Mouse (Mus musculus): ENCODE data around the gene Apol7b. TPM values are rescaled to one million over a fixed set of nuclear protein-coding genes. Genes with fewer than 3 reads are reported as not detected.

Apol7b gene
- polyA plus RNA-seq, 1 experiment from 2014 or later = not detected

DNA sequence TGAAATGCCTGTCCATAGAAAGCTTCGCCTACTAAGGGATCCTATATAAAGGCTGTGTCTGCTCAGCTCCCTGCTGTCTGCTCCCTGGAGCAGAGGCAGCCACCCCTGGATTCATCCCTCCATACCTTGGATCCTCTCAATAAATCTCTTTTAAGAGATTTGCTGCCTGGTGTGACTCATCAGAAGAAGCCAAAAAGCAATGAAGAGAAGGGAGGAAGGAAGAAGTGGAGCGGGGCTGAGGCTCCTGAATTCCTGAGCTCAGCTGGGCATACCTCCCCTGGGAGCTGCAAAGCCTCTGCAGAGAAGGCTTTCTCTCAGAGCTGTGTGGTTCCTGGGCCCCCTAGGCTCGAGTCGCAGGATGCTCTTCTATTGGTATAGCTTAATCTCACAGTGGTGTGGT, 67.4 kb downstream of the Apol7b start:
- Histone ChIP-seq H3K4me3 (ENCODE audit: low read depth, low read length) (no peak overlapping the region), H3K9ac (ENCODE audit: low read depth, low read length) (no peak overlapping the region), H3K4me2 (ENCODE audit: low read depth, low read length) (no peak overlapping the region), H3K9me3 (ENCODE audit: control insufficient read depth, low read length) (no peaks in the 10 kb centered on the region), H3K36me3 (ENCODE audit: control insufficient read depth, insufficient read depth, low read length) (no peaks in the 10 kb centered on the region), H3K27me3 (replicated peaks; ENCODE audit: control insufficient read depth, insufficient read depth, low read length) (no peaks in the 10 kb centered on the region), H3K4me1 (ENCODE audit: control insufficient read depth, insufficient read depth, low read length) (no peaks in the 10 kb centered on the region), H3K27ac (replicated peaks; ENCODE audit: low read depth, low read length) (no peak overlapping the region)
- 37% methylated on average over 4 of the region's 4 CpGs for WGBS
- DNase-seq (ENCODE audit: low spot score) (no peak), ATAC-seq (ENCODE audit: low read depth) (no peak)

DNA sequence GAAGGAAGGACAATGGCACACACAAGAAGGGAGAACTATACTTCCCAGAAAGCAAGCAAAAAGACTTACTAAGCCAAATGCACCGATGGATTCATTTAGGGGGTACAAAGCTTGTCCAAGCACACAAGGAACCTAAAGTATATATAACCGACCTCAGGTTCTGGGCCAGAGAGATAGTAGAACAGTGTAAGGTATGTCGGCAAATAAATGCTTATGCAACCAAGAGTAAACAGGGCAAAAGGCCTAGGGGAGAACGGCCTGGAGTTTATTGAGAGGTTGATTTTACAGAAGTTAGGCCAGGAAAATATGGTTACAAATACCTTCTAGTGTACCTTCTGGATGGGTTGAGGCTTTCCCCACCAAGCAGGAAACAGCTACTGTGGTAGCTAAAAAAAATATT, 69.9 kb downstream of the Apol7b start:
- ATAC-seq (ENCODE audit: low read depth) = no peak

DNA sequence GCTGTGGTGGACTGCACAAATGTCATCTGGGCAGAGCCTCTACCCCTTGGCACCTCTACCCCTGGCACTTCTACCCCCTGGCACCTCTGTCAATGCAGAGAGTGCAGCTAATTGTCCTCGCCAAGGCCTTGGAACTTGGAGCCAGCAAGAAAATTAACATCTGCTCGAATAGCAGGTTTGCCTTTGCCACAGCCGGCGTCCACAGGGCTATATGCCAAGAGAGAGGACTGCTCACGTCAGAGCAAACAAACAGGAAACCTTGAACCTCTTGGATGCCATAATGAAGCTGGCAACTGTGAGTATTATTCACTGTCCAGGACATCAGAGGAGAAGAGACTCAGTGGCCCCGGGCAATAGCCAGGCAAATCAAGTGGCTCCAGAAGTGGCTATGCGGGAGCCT, 70.4 kb downstream of the Apol7b start:
- Histone ChIP-seq H3K9me3 (ENCODE audit: control insufficient read depth, low read length) (no peaks in the 10 kb centered on the region), H3K27me3 (replicated peaks; ENCODE audit: control insufficient read depth, insufficient read depth, low read length) (no peaks in the 10 kb centered on the region), H3K27ac (replicated peaks; ENCODE audit: low read depth, low read length) (no peak overlapping the region), H3K9ac (ENCODE audit: low read depth, low read length) (no peak overlapping the region), H3K4me1 (ENCODE audit: control insufficient read depth, insufficient read depth, low read length) (no peaks in the 10 kb centered on the region), H3K36me3 (ENCODE audit: control insufficient read depth, insufficient read depth, low read length) (no peaks in the 10 kb centered on the region), H3K4me2 (ENCODE audit: low read depth, low read length) (no peak overlapping the region), H3K4me3 (ENCODE audit: low read depth, low read length) (no peak overlapping the region)
- WGBS = 79% methylated on average over 7 of the region's 7 CpGs
- ATAC-seq (ENCODE audit: low read depth) (no peak), DNase-seq (ENCODE audit: low spot score) (no peak)

More for the DNA sequence above, 69.9 kb downstream of the Apol7b start:
- Histone ChIP-seq H3K27ac (replicated peaks; ENCODE audit: low read depth, low read length) (no peak overlapping the region), H3K4me2 (ENCODE audit: low read depth, low read length) (no peak overlapping the region), H3K9me3 (ENCODE audit: control insufficient read depth, low read length) (no peaks in the 10 kb centered on the region), H3K4me1 (ENCODE audit: control insufficient read depth, insufficient read depth, low read length) (no peaks in the 10 kb centered on the region), H3K36me3 (ENCODE audit: control insufficient read depth, insufficient read depth, low read length) (no peaks in the 10 kb centered on the region), H3K9ac (ENCODE audit: low read depth, low read length) (no peak overlapping the region), H3K4me3 (ENCODE audit: low read depth, low read length) (no peak overlapping the region), H3K27me3 (replicated peaks; ENCODE audit: control insufficient read depth, insufficient read depth, low read length) (no peaks in the 10 kb centered on the region)
- DNase-seq (ENCODE audit: low spot score) = no peak
- 90% methylated on average over 4 of the region's 4 CpGs for WGBS

Other genes with a start within 250 kb of the Apol7b start
- 97.4 and 107 TPM in 2 replicates for gene Rbfox2, start 140.5 kb downstream of the Apol7b start, polyA plus RNA-seq (2014; fragmentation: Nextera tagmentation; extraction: Ambion mirVana)
- gene Apol7a, start 48.4 kb downstream of the Apol7b start, polyA plus RNA-seq (2014; fragmentation: Nextera tagmentation; extraction: Ambion mirVana) = 0.43 TPM in 1 of 2 replicates, not detected in the other
- 0.31 TPM in 1 of 2 replicates, not detected in the other for gene Apol9a, start 36.4 kb downstream of the Apol7b start, polyA plus RNA-seq (2014; fragmentation: Nextera tagmentation; extraction: Ambion mirVana)
- 0.14 TPM in 1 of 2 replicates, not detected in the other for gene Apol10a, start 29.6 kb upstream of the Apol7b start, polyA plus RNA-seq (2014; fragmentation: Nextera tagmentation; extraction: Ambion mirVana)
- not detected in 2 replicates for gene Apol11a, start 60.8 kb upstream of the Apol7b start, polyA plus RNA-seq (2014; fragmentation: Nextera tagmentation; extraction: Ambion mirVana)
- not detected in 2 replicates for gene Apol7c, start 85.8 kb upstream of the Apol7b start, polyA plus RNA-seq (2014; fragmentation: Nextera tagmentation; extraction: Ambion mirVana)
- gene 1700025B11Rik, start 114.4 kb upstream of the Apol7b start, polyA plus RNA-seq (2014; fragmentation: Nextera tagmentation; extraction: Ambion mirVana) = not detected in 2 replicates
- gene Apol10b, start 148.6 kb upstream of the Apol7b start, polyA plus RNA-seq (2014; fragmentation: Nextera tagmentation; extraction: Ambion mirVana) = 0.08 and 0.14 TPM in 2 replicates
- gene Gm36245, start 151.8 kb upstream of the Apol7b start, polyA plus RNA-seq (2014; fragmentation: Nextera tagmentation; extraction: Ambion mirVana) = not detected in 2 replicates
- gene Apol11b, start 195.8 kb upstream of the Apol7b start, polyA plus RNA-seq (2014; fragmentation: Nextera tagmentation; extraction: Ambion mirVana) = 0.10 TPM in 1 of 2 replicates, not detected in the other

All from embryonic facial prominence, embryonic 14.5 days (tissue).